Mouse (Mus musculus) left cerebral cortex, postnatal 4 days (tissue): ENCODE data around the gene Tmf1. TPM values are rescaled to one million over a fixed set of nuclear protein-coding genes. Genes with fewer than 3 reads are reported as not detected.

Source experiments
- DNase-seq: peaks from one replicate; pipeline ENCODE4 v3.0.0-alpha.2; 2022
- intact Hi-C: fragments of 180-260 bp; cut with DNase I; formaldehyde crosslinking; loops from one replicate; pipeline ENCODE4 v1.15.1; 2025
- total RNA-seq, 2 experiments: library from RNA; stranded (reverse); gene quantifications; 2 replicates each; pipeline ENCODE4 v1.2.3; 2021

Tmf1 gene
- total RNA-seq, 2 experiments from 2014 or later = 47.4 to 51.6 TPM

DNA sequence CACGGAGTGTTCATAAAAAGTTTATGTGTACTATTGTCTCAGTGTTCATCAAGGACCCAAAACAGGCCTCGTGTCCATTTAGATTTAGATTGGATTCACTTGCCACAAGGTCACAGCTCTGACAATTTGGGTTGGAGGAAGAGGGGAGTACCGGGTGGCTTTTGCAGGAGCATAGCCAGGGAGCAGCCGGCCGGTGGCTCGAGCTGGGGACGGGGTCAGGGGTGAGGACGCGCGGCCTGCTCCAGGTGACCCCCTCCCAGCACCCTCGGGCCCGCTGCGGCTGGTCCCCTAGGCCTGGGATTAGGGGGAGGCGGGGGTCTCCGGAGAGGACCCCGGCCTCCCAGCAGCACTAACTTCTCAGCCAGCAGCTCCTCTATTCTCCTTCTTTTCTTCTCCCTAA, 26.0 kb upstream of the Tmf1 start:
- intact Hi-C loops = no loop called here
- peak; percentile 34 for DNase-seq

DNA sequence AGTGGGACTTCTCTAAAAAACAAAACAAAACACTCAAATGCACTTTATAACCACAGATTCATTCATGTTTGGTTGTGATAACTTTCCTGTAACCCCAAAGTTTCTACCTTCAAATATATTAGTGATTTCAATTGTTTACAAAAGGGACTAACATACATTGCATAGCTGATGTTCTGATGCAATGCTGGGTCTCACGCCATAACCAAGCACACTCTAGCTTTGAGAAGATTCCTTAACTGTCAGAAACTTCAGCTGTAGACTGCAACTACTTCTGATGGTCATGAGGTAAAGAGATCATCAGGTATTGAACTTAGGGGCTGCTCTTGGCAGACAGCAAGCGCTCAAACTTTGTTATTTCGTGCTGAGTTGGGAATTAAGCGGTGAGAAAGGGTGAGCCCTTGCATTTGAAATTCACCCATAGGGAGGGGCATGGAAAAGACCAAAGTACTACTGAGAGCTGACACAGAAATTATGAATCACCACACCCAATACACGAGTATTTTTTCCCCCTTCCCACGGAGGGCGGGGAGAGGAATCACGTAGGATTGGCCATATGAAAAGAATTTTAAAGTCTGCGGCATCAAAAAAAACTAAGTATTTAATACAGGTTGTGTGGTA, 25.4 kb upstream of the Tmf1 start:
- intact Hi-C loops = no loop called here

DNA sequence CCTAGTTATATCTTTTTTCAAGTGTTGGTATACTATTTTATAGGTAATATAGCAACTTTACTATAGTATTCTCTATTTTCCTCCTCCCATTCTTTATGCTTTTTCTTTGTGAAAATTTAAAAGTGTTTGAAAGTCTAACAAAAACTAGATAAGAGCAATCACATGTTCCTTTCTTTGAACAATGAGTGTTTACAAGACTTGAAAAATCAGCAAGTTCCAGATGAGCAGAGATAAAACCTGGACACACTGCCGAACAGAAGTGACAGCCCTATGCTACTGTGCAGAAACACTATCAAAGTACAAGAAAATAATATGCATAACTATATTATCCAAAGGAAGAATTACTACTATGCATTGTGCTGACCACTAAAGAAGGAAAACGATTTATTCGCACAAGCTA, 23.6 kb upstream of the Tmf1 start:
- intact Hi-C loops = no loop called here
- DNase-seq = no peak

More for the DNA sequence above, 25.4 kb upstream of the Tmf1 start:
- no peak for DNase-seq

DNA sequence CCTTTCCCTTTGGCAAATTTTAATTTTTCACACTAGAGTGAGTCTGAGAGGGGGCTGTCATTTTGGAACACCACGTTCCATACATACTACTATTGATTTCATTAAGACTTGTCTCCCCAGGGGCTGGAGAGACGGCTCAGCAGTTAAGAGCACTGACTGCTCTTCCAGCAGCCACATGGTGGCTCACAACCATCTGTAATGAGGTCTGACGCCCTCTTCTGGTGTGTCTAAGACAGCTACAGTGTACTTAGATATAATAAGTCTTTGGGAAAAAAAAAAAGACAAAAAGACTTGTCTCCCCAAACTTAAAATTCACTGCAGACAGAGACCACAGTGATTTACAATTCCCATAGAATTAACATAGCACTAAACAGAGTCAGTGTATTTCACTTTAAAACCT, 21.5 kb upstream of the Tmf1 start:
- no peak for DNase-seq
- intact Hi-C loops = no loop called here

DNA sequence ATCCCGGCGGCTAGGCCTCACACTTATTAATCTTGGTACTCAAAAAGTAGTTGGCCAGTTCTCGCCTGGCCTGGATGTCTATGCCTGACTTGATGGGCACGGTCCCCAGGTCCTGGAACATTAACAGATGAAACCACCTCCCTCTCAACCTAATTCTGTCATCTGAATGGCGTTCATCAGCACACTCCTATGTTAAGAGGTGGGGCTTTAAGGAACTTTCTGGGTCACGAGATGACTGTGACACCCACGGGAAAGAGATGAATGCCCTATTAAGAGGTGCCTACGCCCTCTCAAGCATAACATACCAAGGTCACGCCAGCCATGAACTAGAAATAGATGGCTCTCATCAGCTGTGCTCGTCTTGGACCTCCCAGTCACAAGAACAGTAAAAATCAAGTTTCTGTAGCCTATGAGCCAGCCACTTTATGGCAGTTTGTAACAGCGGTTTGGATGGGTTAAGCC, 476 bp upstream of the Tmf1 start:
- intact Hi-C loops = no loop called here
- no peak for DNase-seq

DNA sequence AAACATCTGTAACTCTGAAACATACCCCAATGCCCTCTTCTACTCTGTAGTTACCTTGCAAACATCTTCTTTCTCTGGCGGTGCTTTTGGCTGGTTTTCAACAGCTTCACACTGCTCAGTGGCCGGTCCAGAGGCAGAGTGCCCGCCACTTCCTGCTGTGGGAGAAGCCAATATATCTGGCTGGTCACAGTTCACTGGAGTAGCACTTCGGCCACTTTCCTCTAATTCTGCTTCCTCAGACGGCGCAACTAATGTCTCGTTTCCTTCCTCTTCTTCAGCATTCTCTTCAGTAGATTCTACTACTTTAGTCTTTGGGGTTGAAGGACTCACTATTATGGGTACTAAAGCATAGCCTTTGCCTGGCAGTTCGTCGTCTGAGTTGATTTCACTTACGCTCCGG, 3.2 kb downstream of the Tmf1 start:
- DNase-seq = no peak
- intact Hi-C loops = no loop called here

DNA sequence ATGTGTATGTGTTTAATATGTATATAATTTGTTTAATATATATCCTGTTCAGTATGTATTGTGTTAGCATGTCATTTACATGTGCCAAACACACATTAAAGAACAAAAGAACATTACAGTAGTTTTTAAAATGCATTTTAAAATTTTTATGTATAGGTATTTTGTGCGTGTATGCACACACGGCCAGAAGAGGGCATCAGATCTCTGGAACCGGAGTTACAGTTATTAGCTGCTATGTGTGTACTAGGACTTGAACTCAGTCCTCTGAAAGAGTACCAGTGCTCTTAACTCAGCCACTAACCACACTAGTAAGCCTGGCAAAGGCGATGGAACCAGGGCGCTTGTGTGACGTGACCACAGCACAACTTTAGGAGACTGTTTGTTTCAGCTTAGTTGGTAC, 28.8 kb downstream of the Tmf1 start:
- intact Hi-C loops = no loop called here

DNA sequence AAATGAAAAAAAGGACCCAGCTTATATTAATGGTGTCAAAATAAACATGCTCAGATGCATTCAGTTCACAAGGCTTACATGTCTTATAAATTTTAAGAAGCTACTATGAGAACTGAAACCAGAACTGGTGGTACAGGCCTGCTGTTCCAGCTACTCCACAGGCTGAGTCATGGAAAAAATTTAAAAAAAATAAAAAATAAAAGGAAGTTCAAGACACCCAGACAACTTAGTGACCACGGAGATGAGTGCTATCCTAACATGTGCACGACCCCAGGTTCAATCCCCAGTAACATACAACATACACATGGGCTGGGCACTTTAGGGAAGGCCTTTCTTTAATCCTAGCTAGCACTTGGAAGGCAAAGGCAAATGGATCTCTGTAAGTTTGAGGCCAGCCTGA, 29.2 kb downstream of the Tmf1 start:
- no peak for DNase-seq
- intact Hi-C loops = no loop called here

More for the DNA sequence above, 28.8 kb downstream of the Tmf1 start:
- DNase-seq = no peak

DNA sequence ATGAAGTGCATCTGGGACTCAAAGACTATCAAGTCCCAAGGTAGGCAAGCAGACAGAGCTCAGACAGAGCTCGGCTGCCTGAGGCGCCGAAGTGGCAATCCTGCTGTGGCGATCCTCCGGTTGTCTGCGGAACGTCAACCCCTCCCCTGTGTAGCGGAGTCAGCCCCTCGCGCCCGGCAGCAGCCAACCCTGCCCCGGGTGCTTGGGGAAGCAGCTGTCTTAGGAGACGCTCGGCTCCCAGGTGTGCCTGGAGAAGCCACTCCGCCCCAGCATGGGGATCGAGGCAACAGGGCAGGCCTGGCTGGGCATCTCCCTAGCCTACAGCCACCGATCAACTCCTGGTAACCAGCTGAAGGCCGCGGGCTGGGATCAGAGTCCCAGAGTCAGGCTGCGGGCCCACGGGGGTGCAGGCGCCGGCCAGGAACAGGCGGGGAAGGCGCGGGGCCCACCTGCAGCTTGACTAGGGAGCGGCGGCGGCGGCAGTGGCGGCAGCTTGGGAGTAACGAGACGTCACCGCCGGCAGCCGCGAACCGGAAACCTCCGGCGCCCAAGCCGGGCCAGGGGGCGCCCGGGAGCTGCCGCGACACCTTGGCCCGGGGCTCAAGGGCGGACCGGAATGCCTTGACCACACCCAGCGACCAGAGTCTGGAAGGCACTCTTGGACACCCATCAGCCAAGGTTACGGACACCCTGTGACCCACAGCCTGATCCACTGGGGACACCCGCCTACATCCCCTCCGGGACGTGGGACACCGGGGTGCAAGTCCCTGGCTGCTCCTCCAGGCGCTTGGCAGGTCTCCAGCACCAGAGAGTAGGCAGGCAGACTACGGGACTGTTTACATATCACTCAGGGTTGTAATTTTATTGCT, 30.3 kb downstream of the Tmf1 start, which contains the start of gene Eogt:
Gene Eogt, minus strand, starts transcription at position 800 of the 869 bp plus-strand sequence.
- DNase-seq = peak; percentile 51
- intact Hi-C loops = no loop called here

DNA sequence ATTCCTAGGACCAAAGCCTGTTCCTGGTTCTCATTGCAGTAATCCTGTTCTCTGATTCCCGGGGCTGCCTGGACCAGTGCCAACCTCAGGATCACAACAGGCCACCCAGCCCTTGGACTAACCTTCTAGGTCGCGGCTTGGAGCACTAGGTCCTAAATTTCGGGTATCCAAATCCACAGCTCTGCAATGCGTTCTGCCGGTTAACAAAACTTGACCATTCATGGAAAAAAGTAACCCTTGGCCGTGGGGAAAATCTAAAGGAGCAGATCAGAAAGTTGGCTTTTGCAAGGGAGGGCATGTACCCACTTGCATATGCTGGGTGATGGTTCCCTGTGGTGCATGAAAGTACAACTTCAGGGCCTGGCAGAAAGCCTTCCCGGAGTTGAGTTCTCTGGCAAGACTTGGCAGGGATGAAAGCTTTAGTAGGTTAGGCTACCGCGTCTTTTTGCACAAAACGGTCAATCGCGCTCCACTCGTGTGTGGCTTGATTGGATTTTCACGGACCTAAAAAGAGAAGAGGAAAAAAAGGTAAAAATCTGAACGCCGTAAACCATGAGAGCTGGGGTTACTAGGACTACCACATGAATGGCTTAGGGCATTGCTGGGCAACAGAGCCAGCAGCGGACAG, 31.1 kb downstream of the Tmf1 start:
- intact Hi-C loops = no loop called here
- peak; percentile 74 for DNase-seq

DNA sequence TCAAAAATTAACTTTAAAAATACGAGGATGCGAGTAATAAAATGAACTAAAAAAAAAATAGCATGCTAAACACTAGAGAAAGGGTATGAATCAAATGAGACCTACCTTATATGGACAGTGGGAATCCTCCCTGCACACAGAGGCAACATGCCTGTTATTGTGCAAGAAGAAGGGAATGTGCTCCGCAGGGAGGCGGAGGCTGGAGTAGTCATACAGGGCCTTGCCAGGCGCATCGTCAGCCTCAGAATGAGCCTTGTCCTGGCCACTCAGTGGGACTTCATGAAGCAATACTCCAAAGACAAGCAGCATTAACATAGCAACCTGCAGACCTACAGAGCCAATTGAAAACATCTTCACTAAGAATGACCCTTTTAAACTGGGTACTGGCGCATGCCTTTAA, 33.8 kb downstream of the Tmf1 start:
- intact Hi-C loops = no loop called here

DNA sequence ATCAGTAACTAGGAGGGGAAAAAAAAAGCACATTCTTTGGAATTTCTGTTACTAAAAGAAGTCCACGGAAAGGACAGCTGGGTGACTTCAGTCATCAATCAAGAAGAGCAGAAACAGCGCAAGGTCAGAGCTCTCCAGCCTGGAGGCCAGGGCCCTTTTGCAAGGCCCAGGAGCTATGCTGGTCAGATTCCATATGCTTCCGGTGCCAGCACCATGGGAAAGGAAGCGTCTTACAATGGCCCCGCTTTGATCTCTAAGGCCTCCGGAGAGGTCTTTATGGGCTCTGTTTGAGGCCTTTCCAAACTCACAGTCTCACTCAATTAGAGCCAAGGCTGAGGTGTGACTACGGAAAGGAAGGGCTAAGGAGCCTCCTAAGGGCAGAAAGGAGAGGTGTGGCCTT, 34.6 kb downstream of the Tmf1 start:
- intact Hi-C loops = no loop called here
- DNase-seq = no peak

More for the DNA sequence above, 33.8 kb downstream of the Tmf1 start:
- DNase-seq = peak; percentile 6

DNA sequence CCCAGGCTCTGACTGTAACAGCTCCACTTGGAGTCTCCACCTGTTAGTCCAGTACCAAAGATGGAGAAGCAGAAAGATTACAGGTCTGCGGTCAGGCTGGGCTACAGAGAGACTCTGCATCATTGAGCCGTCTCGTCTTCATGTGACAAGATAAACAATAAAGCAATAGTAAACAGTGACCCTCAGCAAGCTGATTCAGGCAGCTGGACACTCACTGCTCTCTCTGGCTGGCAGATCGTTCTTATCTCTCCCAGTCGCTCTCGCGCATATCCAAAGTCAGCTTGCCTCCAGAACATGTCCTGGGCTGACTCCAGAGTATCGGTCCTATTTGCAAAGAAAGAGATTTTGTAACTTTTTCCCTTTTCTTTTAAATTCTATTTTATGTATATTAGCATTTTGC, 36.3 kb downstream of the Tmf1 start:
- no peak for DNase-seq
- intact Hi-C loops = no loop called here

DNA sequence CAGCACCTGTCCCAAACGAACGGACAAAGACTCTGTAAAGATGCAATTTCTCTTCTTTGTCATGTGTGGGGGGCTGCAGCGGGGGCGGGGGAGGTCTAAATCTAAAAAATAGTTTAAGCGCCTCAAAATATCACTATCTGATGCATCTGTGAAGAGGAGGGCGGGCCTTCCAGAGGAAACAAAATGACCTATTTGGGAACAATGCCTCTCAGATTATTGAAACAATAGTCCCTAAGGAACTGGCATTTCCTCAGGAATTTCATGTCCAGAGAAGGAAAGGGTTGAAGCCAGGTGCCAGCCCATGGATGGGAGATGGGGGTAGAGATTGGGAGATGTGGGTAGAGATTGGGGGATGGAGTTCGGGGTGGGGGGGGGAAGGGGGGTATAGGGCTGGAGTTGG, 37.1 kb downstream of the Tmf1 start:
- no peak for DNase-seq
- intact Hi-C loops = no loop called here

DNA sequence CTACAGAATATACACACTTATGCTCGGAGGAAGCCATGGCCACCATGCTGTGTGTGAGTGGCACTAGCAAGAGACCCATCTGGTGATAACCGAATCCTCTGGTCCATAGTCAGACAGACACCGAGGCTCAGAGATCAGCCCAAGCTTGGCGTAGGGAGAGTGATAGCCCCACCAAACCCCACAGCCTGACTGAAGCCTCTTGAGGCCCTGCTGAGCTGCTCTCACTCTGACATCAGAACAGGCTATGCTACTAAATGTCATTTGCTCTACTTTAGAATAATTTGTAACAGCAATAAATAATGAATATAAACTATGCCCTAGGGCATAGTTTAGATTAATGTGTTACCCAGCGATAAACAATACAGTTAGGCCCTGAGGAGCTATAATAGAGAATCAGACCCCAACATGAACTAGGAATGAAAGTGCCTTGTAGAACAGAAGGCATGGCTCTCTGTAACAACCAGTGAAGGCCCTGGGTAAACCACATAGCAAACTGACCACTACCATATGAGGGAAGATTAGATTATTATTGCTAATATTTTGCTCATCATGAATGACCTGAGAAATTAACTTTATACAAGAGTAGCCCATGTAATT, 46.1 kb downstream of the Tmf1 start:
- DNase-seq = no peak
- intact Hi-C loops = no loop called here

DNA sequence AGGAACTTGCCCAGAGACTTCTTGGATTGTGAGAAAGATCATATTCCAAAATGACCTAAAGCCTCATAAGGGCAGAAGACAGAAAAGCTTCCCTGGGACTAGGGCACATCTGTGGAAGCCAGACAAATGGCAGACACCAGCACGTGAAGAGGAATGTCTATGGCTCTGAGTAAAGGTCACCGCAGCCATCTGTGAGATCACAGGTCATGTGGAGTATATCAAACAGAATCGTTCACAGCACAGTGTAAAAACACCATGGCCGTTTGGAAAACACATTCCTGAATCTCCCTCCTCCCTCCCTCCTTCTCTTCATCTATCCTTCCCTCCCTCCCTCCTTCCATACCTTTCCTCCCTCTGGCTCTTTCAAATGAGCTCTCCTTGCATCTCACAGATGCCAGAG, 47.1 kb downstream of the Tmf1 start:
- intact Hi-C loops = no loop called here
- no peak for DNase-seq

DNA sequence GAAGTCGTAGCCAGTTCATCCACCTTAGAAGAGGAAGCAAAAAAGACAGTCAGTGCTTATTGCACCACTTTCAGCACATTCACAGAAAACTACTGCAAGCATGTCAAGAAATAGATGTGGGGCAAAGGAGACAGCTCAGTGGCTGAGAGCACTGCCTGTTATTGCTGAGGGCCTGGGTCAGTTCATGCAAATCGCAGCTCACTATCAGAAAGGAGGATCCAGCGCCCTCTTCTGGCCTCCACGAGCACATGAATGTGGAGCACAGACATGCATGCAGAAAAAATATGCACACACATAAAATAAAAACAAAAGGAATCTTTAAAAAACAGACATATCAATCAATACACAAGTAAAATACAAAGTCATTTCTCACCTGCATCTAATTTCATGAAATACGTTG, 47.9 kb downstream of the Tmf1 start:
- intact Hi-C loops = no loop called here
- no peak for DNase-seq

DNA sequence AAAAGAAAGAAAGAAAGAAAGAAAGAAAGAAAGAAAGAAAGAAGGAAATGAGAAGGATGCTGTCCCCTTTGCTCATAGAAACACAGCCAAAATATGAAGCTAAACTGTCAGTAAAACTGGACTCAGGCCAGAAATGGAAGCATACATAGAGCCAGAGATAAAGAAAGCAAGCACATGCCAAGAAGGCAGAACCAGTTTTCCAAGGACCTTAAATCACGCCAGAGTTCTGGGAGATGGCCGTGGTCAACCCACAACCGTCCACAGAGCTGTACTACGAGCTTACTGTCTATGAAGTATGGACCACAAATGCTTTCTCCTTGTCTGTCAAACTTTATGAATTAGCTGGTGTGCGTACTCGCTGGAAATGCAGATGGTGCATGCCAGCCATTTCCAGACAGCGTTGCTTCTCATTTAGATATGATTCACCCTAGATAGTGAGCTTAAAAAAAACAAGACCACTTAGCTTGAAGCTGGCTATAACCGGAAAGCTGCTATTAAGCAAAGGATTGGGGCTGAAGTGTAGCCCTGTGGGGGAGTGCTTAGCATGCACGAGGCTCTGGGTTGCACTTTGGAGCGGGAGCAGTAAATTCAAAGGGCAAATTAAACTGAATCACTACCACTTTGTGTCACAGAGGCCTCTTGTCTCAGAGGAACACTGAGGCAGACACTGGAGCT, 54.4 kb downstream of the Tmf1 start:
- intact Hi-C loops = no loop called here
- no peak for DNase-seq

DNA sequence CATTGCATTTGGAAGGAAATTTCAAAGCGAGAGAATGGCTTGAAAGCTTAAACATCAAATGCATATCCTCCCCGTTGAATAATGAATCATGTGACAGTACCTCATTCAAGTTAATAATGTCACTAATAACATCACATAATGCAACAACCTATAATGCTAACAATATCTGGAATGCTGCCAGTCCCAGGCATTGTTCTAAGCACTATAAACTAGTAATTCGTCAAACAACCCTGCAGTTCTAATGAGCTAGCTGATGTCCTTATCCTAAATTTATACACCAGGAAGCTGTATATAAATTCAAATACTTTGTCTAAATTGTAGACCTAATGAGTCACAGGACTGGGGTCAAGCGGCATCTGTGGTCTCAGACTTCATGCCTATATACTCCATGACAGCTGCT, 58.0 kb downstream of the Tmf1 start:
- intact Hi-C loops = no loop called here
- no peak for DNase-seq

DNA sequence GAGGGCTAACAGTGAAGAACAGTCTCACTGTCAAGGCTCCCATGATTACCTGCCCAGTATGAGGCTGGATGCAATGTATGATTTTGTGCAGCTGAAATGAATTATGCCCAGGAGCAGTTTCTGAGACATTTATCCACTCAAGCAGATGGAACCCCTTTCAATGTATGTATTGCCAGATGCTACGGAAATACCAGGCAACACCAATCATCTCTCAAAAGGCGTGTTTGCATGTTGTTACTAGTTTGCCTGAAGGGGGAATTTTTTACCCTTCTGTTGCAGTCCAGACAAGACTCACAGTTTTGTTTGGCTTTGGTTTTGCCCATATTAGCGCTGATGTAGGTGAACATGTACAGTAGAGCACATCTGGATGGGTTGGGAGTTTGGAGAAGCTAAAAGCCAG, 60.6 kb downstream of the Tmf1 start:
- intact Hi-C loops = no loop called here

DNA sequence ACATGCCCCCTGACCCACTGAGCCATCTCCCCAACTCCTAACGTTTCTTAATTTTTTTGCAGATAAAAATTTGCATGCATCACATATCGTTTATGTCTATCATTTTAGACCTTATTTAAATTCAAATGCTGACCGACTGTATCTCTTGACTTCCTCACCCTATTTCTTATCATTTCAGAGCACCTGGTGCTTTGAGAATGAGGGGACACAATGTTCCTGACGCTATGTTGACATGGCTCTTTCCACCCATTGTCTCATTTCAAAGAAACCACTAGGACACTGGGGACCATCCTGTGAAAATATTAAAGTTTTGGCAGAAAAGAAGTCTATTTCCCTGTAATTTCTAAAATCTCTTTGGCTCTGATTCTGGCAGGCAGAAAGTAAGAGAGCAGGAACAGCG, 62.0 kb downstream of the Tmf1 start:
- intact Hi-C loops = no loop called here
- DNase-seq = no peak

More for the DNA sequence above, 60.6 kb downstream of the Tmf1 start:
- DNase-seq = no peak
